Mouse (Mus musculus) left cerebral cortex, adult 8-10 months (tissue): Measurements from ENCODE around the gene Cd180. TPM values are rescaled to one million over a fixed set of nuclear protein-coding genes. Genes with fewer than 3 reads are reported as not detected.
A peak's percentile ranks its signal among the peaks of the same experiment; 100 is the strongest.

Experiments
- DNase-seq, 2 experiments: peaks; one replicate each; pipeline ENCODE4 v3.0.0; 2022; ENCODE audit warnings: low spot score in 2 of 2
- total RNA-seq, 4 experiments: library from RNA; stranded (reverse); gene quantifications; 2 replicates each; pipeline ENCODE4 v1.2.4; 2022

Gene Cd180
- total RNA-seq: 10 to 100 TPM in 2 of 4 experiments, 1 to 10 TPM in 2; 3.2 to 14.1 (median 7.3) TPM

GRCm38 (mm10) chr13:102693341-102693801, at the start of gene Cd180:
Cd180 (plus strand) TSS chr13:102693558.
- no peak for DNase-seq

GRCm38 (mm10) chr13:102644344-102644743, 49.0 kb upstream of the Cd180 start:
- DNase-seq: no peak

- DNase-seq: peak; percentile 53 to 57
Measured at GRCm38 (mm10) chr13:102644789-102645551, 48.4 kb upstream of the Cd180 start.

- DNase-seq: no peak
Measured at GRCm38 (mm10) chr13:102646271-102646771, 47.0 kb upstream of the Cd180 start.

- no peak for DNase-seq
Measured at GRCm38 (mm10) chr13:102647511-102647910, 45.8 kb upstream of the Cd180 start.

GRCm38 (mm10) chr13:102652303-102652889, 41.0 kb upstream of the Cd180 start:
- DNase-seq: no peak

- no peak for DNase-seq
Measured at GRCm38 (mm10) chr13:102655071-102655570, 38.2 kb upstream of the Cd180 start.

GRCm38 (mm10) chr13:102656153-102656690, 37.1 kb upstream of the Cd180 start:
- DNase-seq: no peak

- DNase-seq: no peak
Measured at GRCm38 (mm10) chr13:102658223-102658839, 35.0 kb upstream of the Cd180 start.

GRCm38 (mm10) chr13:102664041-102664440, 29.3 kb upstream of the Cd180 start:
- no peak for DNase-seq

GRCm38 (mm10) chr13:102664843-102665587, 28.3 kb upstream of the Cd180 start:
- DNase-seq: no peak

GRCm38 (mm10) chr13:102665588-102666232, 27.6 kb upstream of the Cd180 start:
- DNase-seq: no peak

- no peak for DNase-seq
Measured at GRCm38 (mm10) chr13:102666233-102666614, 27.1 kb upstream of the Cd180 start.

- DNase-seq: no peak
Measured at GRCm38 (mm10) chr13:102666731-102667130, 26.6 kb upstream of the Cd180 start.

- DNase-seq: no peak
Measured at GRCm38 (mm10) chr13:102667401-102667800, 26.0 kb upstream of the Cd180 start.

- no peak for DNase-seq
Measured at GRCm38 (mm10) chr13:102667842-102668241, 25.5 kb upstream of the Cd180 start.

GRCm38 (mm10) chr13:102668933-102669332, 24.4 kb upstream of the Cd180 start:
- DNase-seq: no peak

GRCm38 (mm10) chr13:102669522-102670256, 23.7 kb upstream of the Cd180 start:
- no peak for DNase-seq

GRCm38 (mm10) chr13:102670503-102670902, 22.9 kb upstream of the Cd180 start:
- DNase-seq: no peak

GRCm38 (mm10) chr13:102674083-102674482, 19.3 kb upstream of the Cd180 start:
- no peak for DNase-seq
